Mouse (Mus musculus): ENCODE measurements around the gene Stx3.

DNA sequence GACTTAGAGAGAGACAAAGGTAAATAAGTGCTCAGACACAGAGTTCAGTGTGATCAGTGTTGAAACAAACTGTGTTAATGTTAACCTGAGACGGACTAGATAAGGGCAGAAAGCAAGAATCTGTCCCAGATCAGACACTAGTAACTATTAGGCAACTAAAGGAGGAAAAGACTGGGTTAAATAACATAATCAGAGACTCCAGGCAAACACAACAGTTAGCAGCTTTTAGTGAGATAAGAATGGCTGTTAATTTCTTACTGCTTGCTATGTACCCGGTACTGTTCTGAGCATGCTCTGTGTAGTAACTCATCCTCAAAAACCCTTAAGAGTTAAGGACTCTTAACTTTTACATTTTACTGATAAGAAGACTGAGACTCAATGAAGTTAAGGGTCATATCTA lies 93.3 kb downstream of the Stx3 start:
- TF ChIP-seq CTCF (IDR thresholded peaks at IDR 0.05; ENCODE audit: borderline replicate concordance, control insufficient read depth, extremely low read depth, insufficient read depth, low read length, poor library complexity) = no peak
- no peak for TF ChIP-seq POLR2A (IDR thresholded peaks at IDR 0.05; ENCODE audit: control insufficient read depth, extremely low read depth, insufficient read depth, low read length, poor library complexity)

Data from thymus, adult 2 months (tissue).